Mouse (Mus musculus): ENCODE data around the gene Chst15.
A peak's percentile ranks its signal among the peaks of the same experiment; 100 is the strongest.

DNA sequence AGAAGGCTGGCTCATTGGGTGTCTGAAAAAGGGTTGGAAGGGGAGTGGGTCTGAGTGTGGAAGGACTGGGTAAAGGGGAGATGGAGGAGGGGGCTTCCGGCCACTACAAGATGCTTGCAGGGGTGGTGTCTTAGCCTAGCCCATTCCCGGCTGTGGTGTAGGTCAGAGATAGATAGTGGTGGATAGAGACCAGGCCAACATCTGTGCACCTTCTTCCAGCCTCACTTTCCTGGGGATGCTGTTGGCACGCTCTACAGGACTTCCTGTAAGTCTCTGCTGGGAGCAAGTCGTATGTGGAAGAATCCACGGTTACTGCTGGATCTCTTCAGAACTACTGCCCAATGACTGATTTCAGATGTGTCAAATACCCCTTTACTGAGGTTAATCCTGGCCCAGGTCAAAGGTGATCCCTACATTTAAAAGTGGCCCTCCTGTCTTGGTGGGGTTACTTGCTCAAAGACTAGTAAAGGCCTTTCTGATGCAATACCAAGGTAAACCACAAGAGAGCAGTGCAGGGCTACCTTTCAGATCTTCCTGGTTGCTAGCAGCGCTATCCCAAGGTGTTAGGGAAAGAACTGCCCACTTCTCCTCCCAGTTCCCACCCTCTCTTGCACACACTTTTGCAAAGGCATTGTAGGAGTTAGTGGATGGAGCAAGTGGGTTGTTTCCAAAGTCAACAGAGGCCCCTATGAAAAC lies 90.5 kb downstream of the Chst15 start:
- TF ChIP-seq CTCF (IDR thresholded peaks at IDR 0.05): peak; percentile 97
- TF ChIP-seq EP300 (IDR thresholded peaks at IDR 0.05): no peak
